ENCODE assay signal across 8 mouse cellular contexts in the genomic region with DNA sequence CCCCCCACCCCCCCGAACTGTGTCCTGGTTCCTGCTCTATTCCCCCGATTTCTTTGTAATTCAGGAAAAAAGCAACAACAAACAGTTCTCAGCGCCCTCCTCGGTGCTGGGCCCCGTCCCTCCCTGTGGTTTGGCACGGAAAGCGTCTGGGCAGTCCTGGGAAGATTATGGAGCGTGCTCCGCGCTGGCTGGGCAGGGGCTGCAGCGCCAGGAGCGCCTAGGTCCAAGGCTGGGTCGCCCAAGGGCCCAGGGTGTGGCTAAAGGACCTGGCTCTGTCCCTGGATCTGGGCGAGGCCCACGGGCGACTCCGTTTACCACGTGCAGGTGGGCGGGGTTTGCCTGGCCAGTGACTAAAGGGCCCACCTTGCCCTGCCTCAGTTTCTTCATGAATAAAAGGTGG. TPM values are rescaled to one million over a fixed set of nuclear protein-coding genes. Genes with fewer than 3 reads are reported as not detected.
DNase-seq lines count a peak whose midpoint lies in the region; ATAC-seq lines count a peak whose summit lies in the region.

No protein-coding gene starts in this region.

- H3K36me3 ChIP-seq in heart, embryonic 10.5 days: no peaks in the 10 kb centered on the region
- H3K36me3 ChIP-seq in limb, embryonic 12.5 days: no peaks in the 10 kb centered on the region

- H3K27ac ChIP-seq in heart, embryonic 10.5 days: no peak overlapping the region
- no peak overlapping the region for H3K27ac ChIP-seq in limb, embryonic 12.5 days

- 0 out of 2 replicates have a peak overlapping the region, but pooled peaks have one; percentile 18 for H3K9ac ChIP-seq in limb, embryonic 12.5 days (replicated peaks)

- WGBS in heart, embryonic 10.5 days: 2% methylated on average over 19 of the region's 19 CpGs
- WGBS in limb, embryonic 12.5 days: 1% methylated on average over 19 of the region's 19 CpGs

- ATAC-seq in common myeloid progenitor, adult 5-6 weeks (replicated peaks; ENCODE audit: low read depth, poor library complexity, severe bottlenecking): peak; percentile 50; the same call in 1 of the 2 replicates
- ATAC-seq in limb, embryonic 12.5 days (ENCODE audit: insufficient number of reproducible peaks, insufficient read depth, low FRiP score, low TSS enrichment, low read depth): peak; percentile 22; the same call in 1 of the 2 replicates

- H3K9me3 ChIP-seq in heart, embryonic 10.5 days: no peaks in the 10 kb centered on the region
- H3K9me3 ChIP-seq in limb, embryonic 12.5 days: no peaks in the 10 kb centered on the region

- H3K4me1 ChIP-seq in heart, embryonic 10.5 days: peaks cover 11% of the 10 kb centered on the region
- H3K4me1 ChIP-seq in limb, embryonic 12.5 days (replicated peaks): peaks cover 21% of the 10 kb centered on the region

- peaks cover 73% of the 10 kb centered on the region for H3K27me3 ChIP-seq in heart, embryonic 10.5 days (ENCODE audit: insufficient read depth, poor library complexity, severe bottlenecking)
- peaks cover 82% of the 10 kb centered on the region for H3K27me3 ChIP-seq in limb, embryonic 12.5 days

- peak overlapping the region; percentile 56 for H3K4me2 ChIP-seq in limb, embryonic 12.5 days

- H3K4me3 ChIP-seq in heart, embryonic 10.5 days: peak overlapping the region; percentile 47
- H3K4me3 ChIP-seq in limb, embryonic 12.5 days (replicated peaks): peak overlapping the region; percentile 31

- peak; percentile 13 to 20 for DNase-seq in cerebellum, postnatal 36 days
- DNase-seq in cerebellum, adult 9-10 months: no peak
- no peak for DNase-seq in heart, embryonic 10.5 days (ENCODE audit: low spot score)
- peak; percentile 15 for DNase-seq in ovary, postnatal 14 days (ENCODE audit: low spot score)
- no peak for DNase-seq in layer of hippocampus, postnatal 14 days (ENCODE audit: low spot score in 2 of 2)
- DNase-seq in Muller cell, postnatal 12 days (ENCODE audit: inconsistent ontology term): no peak

RNA-seq across cellular contexts. Expression of gene Lmx1a, which starts 27.9 kb away (rescaled TPM):
- total RNA-seq in common myeloid progenitor, adult 5-6 weeks (2017): not detected in 2 replicates
- 2.2 and 4.0 TPM in 2 replicates for polyA plus RNA-seq in heart, embryonic 10.5 days (2016; fragmentation: Nextera tagmentation; extraction: Ambion mirVana)
- 0.84 and 0.88 TPM in 2 replicates for polyA plus RNA-seq in limb, embryonic 12.5 days (2016; fragmentation: Nextera tagmentation; extraction: Ambion mirVana)
- 1 to 10 TPM in 1 of 2 experiments, under 1 TPM in 1; 0.31 to 1.3 TPM for total RNA-seq in layer of hippocampus, postnatal 14 days (2021)

Comparison
In these comparisons a context has a peak if more than half of its experiments do, and no peak if none do; other contexts are left out.
1. DNase-seq: peak in cerebellum, postnatal 36 days (2 of 2) and ovary, postnatal 14 days (single experiment); none in cerebellum, adult 9-10 months (single experiment), heart, embryonic 10.5 days (single experiment), layer of hippocampus, postnatal 14 days (0 of 2) and Muller cell, postnatal 12 days (single experiment).